Mouse (Mus musculus): ENCODE measurements around the gene Ctsw.

Gene Ctsw

DNA sequence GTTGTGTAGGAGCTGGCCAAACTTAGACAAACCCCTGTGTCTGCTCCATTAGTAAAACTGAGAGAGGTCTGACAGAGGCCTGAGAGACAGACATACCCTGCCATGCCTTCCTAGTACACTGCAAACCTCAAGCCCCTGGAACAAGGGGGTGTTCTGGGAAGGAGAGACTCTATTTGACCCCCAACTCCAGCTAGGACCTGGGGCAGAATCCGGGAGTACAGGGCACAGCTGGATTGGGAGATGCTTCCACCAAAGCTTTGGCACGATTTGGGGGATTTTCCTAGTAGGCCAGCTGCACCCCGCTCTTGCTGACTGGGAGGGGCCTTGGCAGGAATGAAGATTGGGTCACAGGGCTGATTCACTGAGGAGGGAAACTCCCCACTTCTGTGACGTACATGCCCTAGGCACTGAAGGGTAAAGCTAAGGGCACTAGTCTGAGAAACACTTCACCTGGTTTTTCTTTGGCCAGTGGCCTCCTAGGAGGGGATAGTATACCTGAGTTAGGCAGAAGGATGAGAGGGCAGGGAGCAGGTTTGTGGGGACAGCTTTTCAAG lies 36.3 kb downstream of the Ctsw start:
- no peak for DNase-seq (ENCODE audit: low spot score)

DNA sequence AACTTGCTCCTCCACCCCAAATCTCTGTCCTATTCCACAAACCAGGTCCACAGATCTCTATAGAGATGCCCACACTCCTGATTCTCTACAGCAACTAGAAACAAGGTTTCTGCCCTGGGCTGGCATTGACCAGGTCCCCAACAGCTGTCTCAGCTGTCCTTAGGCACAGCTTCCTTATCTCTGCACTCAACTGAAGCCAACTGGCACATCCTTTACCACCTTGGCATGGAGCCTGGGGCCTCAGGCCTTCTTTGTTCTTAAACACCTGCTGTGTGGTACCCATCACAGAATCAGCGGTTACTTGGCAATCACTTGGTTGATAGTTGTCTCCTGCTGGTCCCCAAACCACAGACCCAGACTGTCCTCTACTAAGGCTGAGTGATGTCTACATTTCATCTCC lies 37.9 kb downstream of the Ctsw start:
- no peak for DNase-seq (ENCODE audit: low spot score)

DNA sequence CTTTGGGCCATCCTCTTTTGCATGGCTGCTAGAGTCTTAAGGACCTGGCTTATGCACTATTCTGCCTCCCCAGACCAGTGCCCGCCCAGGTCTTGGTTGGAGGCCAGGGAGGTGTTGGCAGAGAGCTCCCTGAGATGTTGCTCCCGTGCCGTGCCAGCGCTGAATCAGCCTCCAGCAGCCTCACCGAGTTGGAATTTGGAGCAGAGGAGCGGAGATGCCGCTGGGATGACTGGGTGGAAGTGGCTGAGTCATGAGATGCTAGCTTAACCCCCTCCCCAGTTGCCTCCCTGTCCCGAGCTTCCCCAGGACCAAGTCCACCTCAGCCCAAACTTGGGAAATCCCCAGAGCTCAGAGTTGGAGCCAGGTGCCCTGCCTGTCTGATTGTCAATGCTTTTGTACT lies 38.5 kb downstream of the Ctsw start:
- no peak for DNase-seq (ENCODE audit: low spot score)

GRCm38 (mm10) chr19:5429219-5429618 lies 39.1 kb downstream of the Ctsw start:
- no peak for DNase-seq (ENCODE audit: low spot score)

- peak; percentile 41 for DNase-seq (ENCODE audit: low spot score)
Observed at GRCm38 (mm10) chr19:5428083-5428482, 40.2 kb downstream of the Ctsw start.

GRCm38 (mm10) chr19:5426640-5427290 lies 41.5 kb downstream of the Ctsw start:
- DNase-seq (ENCODE audit: low spot score), result no peak

DNA sequence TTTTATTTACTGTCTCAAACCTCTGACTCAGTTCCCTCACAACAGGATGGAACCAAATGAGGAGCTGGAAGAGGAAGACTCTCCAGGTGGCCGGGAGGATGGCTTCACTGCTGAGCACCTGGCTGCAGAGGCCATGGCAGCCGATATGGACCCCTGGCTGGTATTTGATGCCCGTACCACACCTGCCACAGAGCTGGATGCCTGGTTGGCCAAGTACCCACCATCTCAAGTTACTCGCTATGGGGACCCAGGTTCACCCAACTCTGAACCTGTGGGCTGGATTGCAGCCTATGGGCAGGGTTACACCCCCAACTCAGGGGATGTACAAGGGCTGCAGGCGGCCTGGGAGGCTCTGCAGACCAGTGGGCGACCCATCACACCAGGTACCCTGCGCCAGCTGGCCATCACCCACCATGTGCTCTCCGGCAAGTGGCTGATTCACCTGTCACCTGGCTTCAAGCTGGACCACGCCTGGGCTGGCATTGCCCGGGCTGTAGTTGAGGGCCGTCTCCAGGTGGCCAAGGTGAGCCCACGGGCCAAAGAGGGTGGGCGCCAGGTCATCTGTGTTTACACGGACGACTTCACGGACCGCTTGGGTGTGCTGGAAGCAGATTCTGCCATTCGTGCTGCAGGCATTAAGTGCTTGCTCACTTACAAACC lies 42.3 kb downstream of the Ctsw start:
- no peak for DNase-seq (ENCODE audit: low spot score)

DNA sequence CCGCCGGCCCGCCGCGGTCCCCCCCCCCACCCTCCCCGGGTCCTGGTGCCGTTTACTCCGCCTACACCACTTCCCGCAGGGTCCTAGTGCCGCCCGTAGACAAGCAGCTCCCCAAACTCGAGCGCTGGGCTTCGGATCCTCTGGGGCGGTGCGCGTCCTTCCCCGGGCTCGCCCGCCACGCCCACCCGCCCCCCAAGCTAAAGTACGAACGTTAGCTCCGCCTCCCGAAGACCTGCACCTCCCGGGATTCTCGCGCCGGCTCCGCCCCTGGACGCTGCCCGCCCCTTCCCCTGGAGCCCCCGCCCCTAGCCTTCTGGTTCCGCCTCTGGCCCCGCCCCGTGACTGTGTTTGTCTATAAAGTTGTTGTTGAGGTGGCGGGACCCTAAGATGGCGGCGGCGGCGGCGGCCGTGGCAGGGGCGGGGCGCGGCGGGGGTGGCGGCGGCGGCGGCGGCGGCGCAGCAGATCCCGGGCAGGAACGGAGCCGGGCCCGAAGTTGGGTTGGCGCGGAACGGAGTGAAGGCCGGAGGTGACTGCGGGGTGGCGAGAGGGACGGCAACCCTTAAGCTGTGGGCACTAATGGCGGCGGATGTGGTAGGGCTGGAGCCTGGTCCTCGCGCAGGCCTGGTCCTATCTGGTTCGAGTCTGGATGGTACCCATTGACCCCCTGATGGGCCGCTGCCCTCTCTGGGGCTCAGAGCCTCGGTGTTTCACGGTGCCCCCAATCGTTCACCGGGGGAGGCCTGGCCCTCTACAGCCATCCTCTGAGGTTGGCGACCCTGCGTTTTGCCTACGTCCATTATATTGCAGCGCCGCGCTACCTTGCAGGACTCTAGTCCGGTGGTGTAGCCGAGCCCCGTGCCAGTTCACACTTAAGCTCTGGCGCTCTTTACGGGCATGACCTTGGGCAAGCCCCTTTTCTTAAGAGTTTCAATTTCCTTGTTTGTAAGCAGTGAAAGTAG lies 43.2 kb downstream of the Ctsw start, which contains the start of the genes Drap1 and AI837181:
Drap1 (minus strand) TSS at position 198 of the 960 bp plus-strand sequence.
AI837181 (plus strand) TSS at position 363 of the 960 bp plus-strand sequence.
- peak; percentile 89 for DNase-seq (ENCODE audit: low spot score)

DNA sequence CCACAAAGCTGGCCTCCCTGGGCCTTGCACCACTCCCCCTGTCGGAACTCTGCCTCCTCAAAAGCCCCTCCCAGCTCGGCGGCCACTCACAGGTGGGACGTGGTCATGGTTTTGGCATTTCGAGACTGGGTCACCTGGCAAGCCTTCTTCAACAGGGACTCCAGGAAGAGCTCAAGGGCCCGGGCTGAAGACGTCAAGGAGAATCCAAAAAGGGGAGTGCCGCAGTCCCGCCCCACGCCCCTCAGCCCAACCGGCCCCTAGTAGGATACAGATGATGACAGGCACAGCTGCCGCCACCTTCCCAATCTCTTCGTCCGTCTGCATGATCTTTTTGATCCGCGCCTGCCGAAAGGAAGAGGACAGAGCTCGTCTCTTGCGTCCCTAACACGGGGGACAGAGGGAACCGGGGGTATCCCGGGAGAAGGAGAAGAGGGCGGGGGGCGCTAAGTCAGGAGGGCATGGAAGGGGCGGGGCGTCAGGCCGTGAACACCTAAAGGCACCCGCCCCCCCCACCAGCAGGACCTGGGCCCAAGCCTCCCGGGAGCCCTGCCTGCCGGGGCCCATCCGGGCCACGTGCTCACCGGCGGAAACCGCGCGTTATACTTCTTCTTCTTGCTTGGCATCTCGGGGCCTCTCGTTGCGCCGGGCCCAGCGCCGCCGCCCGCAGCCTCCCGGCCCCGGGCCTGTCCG lies 44.1 kb downstream of the Ctsw start:
- peak; percentile 66 for DNase-seq (ENCODE audit: low spot score)

- no peak for DNase-seq (ENCODE audit: low spot score)
Observed at GRCm38 (mm10) chr19:5423561-5423960, 44.7 kb downstream of the Ctsw start.

DNA sequence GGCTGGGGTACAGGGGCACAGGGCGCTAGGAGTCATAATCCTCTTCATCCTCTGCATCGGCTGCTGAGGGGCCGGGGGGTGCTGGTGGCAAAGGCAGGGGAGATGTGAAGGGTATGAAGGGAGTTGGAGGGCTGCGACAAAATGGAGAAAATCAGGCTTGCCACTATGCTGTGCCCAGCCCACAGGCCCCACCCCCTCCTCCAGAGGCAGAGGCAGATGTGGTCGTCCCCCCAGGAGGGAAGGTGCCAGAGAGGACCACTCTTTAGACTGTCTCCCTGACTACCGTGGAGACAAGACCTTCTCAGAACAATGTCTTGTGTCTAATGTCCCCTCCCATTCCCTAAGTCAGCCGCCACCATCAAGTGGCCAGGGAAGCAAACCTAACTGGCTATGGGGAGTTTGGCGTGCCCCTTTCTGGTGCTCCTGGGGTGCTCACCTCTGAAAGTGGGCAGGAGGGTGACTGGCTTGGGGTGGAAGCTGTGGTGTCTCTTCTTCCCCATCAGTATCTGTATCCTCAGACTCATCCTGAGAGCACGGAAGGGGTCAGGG lies 45.3 kb downstream of the Ctsw start:
- no peak for DNase-seq (ENCODE audit: low spot score)

DNA sequence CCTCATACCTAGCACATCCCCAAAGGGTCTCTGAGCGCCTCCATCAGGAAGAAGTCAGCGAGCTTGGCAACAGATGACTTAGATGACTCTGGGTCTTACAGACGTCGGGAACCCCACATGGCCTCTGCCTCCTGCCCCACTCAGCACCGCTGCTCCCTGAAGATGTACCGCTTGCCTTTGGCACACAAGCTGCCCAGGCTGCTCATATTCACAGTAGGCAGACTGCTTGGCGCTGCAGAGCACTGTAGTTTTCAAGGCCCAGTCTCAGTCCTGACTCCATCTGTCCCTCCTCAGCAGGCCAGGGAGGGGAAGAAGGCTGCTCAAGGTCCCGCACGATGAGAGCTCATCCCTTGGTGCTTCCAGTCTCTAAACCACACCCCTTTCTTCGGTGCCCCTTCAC lies 46.0 kb downstream of the Ctsw start:
- DNase-seq (ENCODE audit: low spot score), result no peak

DNA sequence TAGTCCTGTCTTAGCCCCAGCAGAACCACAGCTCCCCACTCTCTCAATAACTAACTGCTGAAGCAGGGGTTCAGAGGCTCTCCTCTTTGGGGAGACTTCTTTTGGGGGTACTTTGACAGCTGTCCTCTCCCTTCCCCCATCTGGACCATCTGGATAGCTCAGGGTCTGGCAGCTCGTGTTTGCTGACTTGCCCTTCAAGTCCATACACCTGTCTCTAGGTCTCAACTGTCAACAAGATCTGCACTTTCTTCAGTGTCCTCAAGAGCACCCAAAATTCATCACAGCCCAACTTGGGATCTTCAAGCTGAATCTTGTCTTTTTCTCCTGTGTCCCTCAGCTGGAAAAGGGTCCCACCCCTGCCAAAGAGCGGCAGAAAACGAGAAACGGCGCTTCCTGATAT lies 46.5 kb downstream of the Ctsw start:
- DNase-seq (ENCODE audit: low spot score), result no peak

DNA sequence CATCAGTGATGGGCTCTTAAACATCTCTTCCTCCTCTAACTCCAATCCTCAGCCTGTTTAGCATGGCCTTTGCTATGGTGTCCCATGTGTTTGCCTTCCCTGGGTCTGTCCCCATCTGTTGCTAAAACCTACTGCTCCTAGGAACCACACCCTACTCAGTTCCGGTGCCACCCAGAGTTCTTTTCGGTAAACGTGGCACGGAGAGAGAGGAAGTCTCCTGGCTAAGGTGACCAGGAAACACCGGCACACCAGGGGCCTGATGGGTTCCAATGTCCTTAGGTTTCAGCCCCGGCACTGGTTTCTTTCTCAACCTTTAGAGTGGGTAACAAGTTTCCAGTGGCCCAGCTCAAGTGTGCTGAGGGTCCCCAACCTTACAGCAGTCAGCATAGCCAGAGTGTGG lies 47.7 kb downstream of the Ctsw start:
- DNase-seq (ENCODE audit: low spot score), result no peak

GRCm38 (mm10) chr19:5419630-5420029 lies 48.7 kb downstream of the Ctsw start:
- DNase-seq (ENCODE audit: low spot score), result no peak

- no peak for DNase-seq (ENCODE audit: low spot score)
Observed at GRCm38 (mm10) chr19:5418750-5419466, 49.4 kb downstream of the Ctsw start.

Measured in T-cell, adult 2 months (primary cell).